Mouse (Mus musculus) urinary bladder, postnatal 25 days (tissue): ENCODE data around the gene Dstyk.
A peak's percentile ranks its signal among the peaks of the same experiment; 100 is the strongest.
"Not testable (repeated sequence)": the region's sequence is repeated elsewhere in the genome, so short reads cannot be mapped to it uniquely, and the experiment has no call there.

Source experiments
- DNase-seq: peaks from one replicate; pipeline ENCODE4 v3.0.0; 2022; ENCODE audit warnings: low spot score

The Dstyk gene

GRCm38 (mm10) chr1:132436960-132437359 is 19.6 kb downstream of the Dstyk start:
- no peak for DNase-seq

- no peak for DNase-seq
These were observed 20.0 kb downstream of the Dstyk start for GRCm38 (mm10) chr1:132437389-132437788.

GRCm38 (mm10) chr1:132440896-132441435 is 23.6 kb downstream of the Dstyk start:
- no peak for DNase-seq

GRCm38 (mm10) chr1:132449742-132450141 is 32.4 kb downstream of the Dstyk start:
- DNase-seq: no peak

- no peak for DNase-seq
These were observed 47.3 kb downstream of the Dstyk start for GRCm38 (mm10) chr1:132464651-132465050.

- no peak for DNase-seq
These were observed 51.6 kb downstream of the Dstyk start for GRCm38 (mm10) chr1:132468926-132469325.

GRCm38 (mm10) chr1:132469519-132469918 is 52.2 kb downstream of the Dstyk start:
- DNase-seq: no peak

GRCm38 (mm10) chr1:132470031-132470430 is 52.7 kb downstream of the Dstyk start:
- DNase-seq: not testable (repeated sequence)

GRCm38 (mm10) chr1:132471032-132471431 is 53.7 kb downstream of the Dstyk start:
- DNase-seq: no peak

- DNase-seq: no peak
These were observed 54.1 kb downstream of the Dstyk start for GRCm38 (mm10) chr1:132471499-132471898.

- DNase-seq: no peak
These were observed 55.2 kb downstream of the Dstyk start for GRCm38 (mm10) chr1:132472537-132472936.

- DNase-seq: no peak
These were observed 57.1 kb downstream of the Dstyk start for GRCm38 (mm10) chr1:132474496-132474895.

GRCm38 (mm10) chr1:132476575-132476927 is 59.2 kb downstream of the Dstyk start:
- no peak for DNase-seq

- peak; percentile 88 for DNase-seq
These were observed 59.8 kb downstream of the Dstyk start, which contains the start of gene Rbbp5 for GRCm38 (mm10) chr1:132476928-132477691. Rbbp5 (plus strand) TSS chr1:132477365.

GRCm38 (mm10) chr1:132479438-132479837 is 62.1 kb downstream of the Dstyk start:
- no peak for DNase-seq

- DNase-seq: no peak
These were observed 64.3 kb downstream of the Dstyk start for GRCm38 (mm10) chr1:132481619-132482018.

GRCm38 (mm10) chr1:132483234-132483633 is 65.9 kb downstream of the Dstyk start:
- DNase-seq: no peak

- no peak for DNase-seq
These were observed 66.4 kb downstream of the Dstyk start for GRCm38 (mm10) chr1:132483759-132484158.

GRCm38 (mm10) chr1:132500535-132500934 is 83.2 kb downstream of the Dstyk start:
- DNase-seq: no peak

GRCm38 (mm10) chr1:132505155-132505554 is 87.8 kb downstream of the Dstyk start:
- no peak for DNase-seq

- DNase-seq: no peak
These were observed 88.7 kb downstream of the Dstyk start, which contains the start of gene Tmem81 for GRCm38 (mm10) chr1:132506058-132506457. Tmem81 (plus strand) TSS chr1:132506230.

GRCm38 (mm10) chr1:132506656-132507055 is 89.3 kb downstream of the Dstyk start:
- DNase-seq: no peak

GRCm38 (mm10) chr1:132509771-132510170 is 92.4 kb downstream of the Dstyk start:
- DNase-seq: no peak

- DNase-seq: no peak
These were observed 94.2 kb downstream of the Dstyk start for GRCm38 (mm10) chr1:132511521-132511920.
